Mouse (Mus musculus) hindbrain, embryonic 15.5 days (tissue): ENCODE measurements around the gene Zbtb6. TPM values are rescaled to one million over a fixed set of nuclear protein-coding genes. Genes with fewer than 3 reads are reported as not detected.

Experiments used
- ATAC-seq: fragments of 200-750 bp; cut with Nextera tagmentation; 2 replicates; pipeline ENCODE4 v1.8.0; 2017; ENCODE audit warnings: low read depth, moderate number of reproducible peaks, moderate TSS enrichment; ENCODE audit not compliant: low FRiP score
- H3K27ac ChIP-seq: fragments of 300-500 bp; sonication (generic); replicated peaks from 2 replicates; pipeline ENCODE4 v1.5.1; 2015; ENCODE audit warnings: mild to moderate bottlenecking, inconsistent platforms
- H3K27me3 ChIP-seq: fragments of 300-500 bp; sonication (generic); 2 replicates; pipeline ENCODE4 v1.6.1; 2015; ENCODE audit warnings: control low read depth, inconsistent platforms
- H3K36me3 ChIP-seq: fragments of 300-500 bp; sonication (generic); 2 replicates; pipeline ENCODE4 v1.6.1; 2015; ENCODE audit warnings: control low read depth, inconsistent platforms
- H3K4me1 ChIP-seq: fragments of 300-500 bp; sonication (generic); replicated peaks from 2 replicates; pipeline ENCODE4 v1.6.1; 2015; ENCODE audit warnings: control low read depth, inconsistent platforms
- H3K4me2 ChIP-seq: fragments of 300-500 bp; sonication (generic); 2 replicates; pipeline ENCODE4 v1.6.1; 2015; ENCODE audit warnings: moderate library complexity, mild to moderate bottlenecking, inconsistent platforms
- H3K4me3 ChIP-seq: fragments of 300-500 bp; sonication (generic); 2 replicates; pipeline ENCODE4 v1.5.1; 2015; ENCODE audit warnings: mild to moderate bottlenecking, inconsistent platforms
- H3K9ac ChIP-seq: fragments of 300-500 bp; sonication (generic); 2 replicates; pipeline ENCODE4 v1.6.1; 2015; ENCODE audit warnings: inconsistent platforms
- H3K9me3 ChIP-seq: fragments of 300-500 bp; sonication (generic); 2 replicates; pipeline ENCODE4 v1.6.1; 2016; ENCODE audit warnings: control low read depth, inconsistent platforms
- WGBS: fragments of 180-500 bp; shearing (Covaris S2); methylation state at CpG from one replicate; pipeline ENCODE4 v1.1.7; 2015; 5-methylcytosine and 5-hydroxymethylcytosine counted together
- polyA plus RNA-seq: library from polyadenylated mRNA; unstranded; fragments of >200 nt; fragmentation: Nextera tagmentation; extraction: Ambion mirVana; gene quantifications from 2 replicates; pipeline ENCODE4 v1.2.1, GENCODE M21; 2015

Gene Zbtb6
- polyA plus RNA-seq, result 13.5 and 14.6 TPM in 2 replicates

GRCm38 (mm10) chr2:37442611-37443591 is at the start of gene Zbtb6, which contains the start of the genes Zbtb26 and Rabgap1:
TSS of gene Zbtb6 (minus strand) at chr2:37443171.
TSS of gene Zbtb26 (minus strand) at chr2:37443135.
TSS of gene Rabgap1 (plus strand) at chr2:37443279.
- ATAC-seq, result peak; percentile 99
- WGBS, result under 1% methylated on average over 47 of the region's 51 CpGs

GRCm38 (mm10) chr2:37488956-37489355 is 46.0 kb upstream of the Zbtb6 start:
- Histone ChIP-seq H3K4me3 (no peak overlapping the region), H3K4me1 (no peaks in the 10 kb centered on the region), H3K27ac (no peak overlapping the region), H3K9me3 (no peaks in the 10 kb centered on the region), H3K36me3 (peaks cover 62% of the 10 kb centered on the region), H3K9ac (no peak overlapping the region), H3K27me3 (no peaks in the 10 kb centered on the region), H3K4me2 (no peak overlapping the region)
- ATAC-seq, result no peak
- WGBS, result 95% methylated on average over 2 of the region's 2 CpGs

More at GRCm38 (mm10) chr2:37442611-37443591, at the start of gene Zbtb6, which contains the start of the genes Zbtb26 and Rabgap1:
- H3K4me2 ChIP-seq, result peak within 1 kb of the TSS; percentile 85
- H3K27ac ChIP-seq, result peak within 1 kb of the TSS; percentile 91
- no peaks in the 10 kb centered on the region for H3K9me3 ChIP-seq
- H3K9ac ChIP-seq, result peak within 1 kb of the TSS; percentile 81
- peaks cover 36% of the 10 kb centered on the region for H3K4me1 ChIP-seq
- no peaks in the 10 kb centered on the region for H3K27me3 ChIP-seq
- no peaks in the 10 kb centered on the region for H3K36me3 ChIP-seq
- peak within 1 kb of the TSS; percentile 92 for H3K4me3 ChIP-seq

- no peaks in the 10 kb centered on the region for H3K9me3 ChIP-seq
- no peak overlapping the region for H3K27ac ChIP-seq
- no peak overlapping the region for H3K9ac ChIP-seq
- ATAC-seq, result no peak
- H3K4me1 ChIP-seq, result no peaks in the 10 kb centered on the region
- H3K4me3 ChIP-seq, result no peak overlapping the region
- no peak overlapping the region for H3K4me2 ChIP-seq
- no peaks in the 10 kb centered on the region for H3K27me3 ChIP-seq
- H3K36me3 ChIP-seq, result peaks cover 57% of the 10 kb centered on the region
Measured at GRCm38 (mm10) chr2:37486408-37486807, 43.4 kb upstream of the Zbtb6 start.

- ATAC-seq, result no peak
- Histone ChIP-seq H3K4me3 (no peak overlapping the region), H3K27ac (no peak overlapping the region), H3K4me1 (no peaks in the 10 kb centered on the region), H3K36me3 (peaks cover 51% of the 10 kb centered on the region), H3K9me3 (no peaks in the 10 kb centered on the region), H3K27me3 (no peaks in the 10 kb centered on the region), H3K9ac (no peak overlapping the region), H3K4me2 (no peak overlapping the region)
- WGBS, result 79% methylated on average over 1 of the region's 1 CpGs
Measured at GRCm38 (mm10) chr2:37485370-37485769, 42.4 kb upstream of the Zbtb6 start.

GRCm38 (mm10) chr2:37484165-37484564 is 41.2 kb upstream of the Zbtb6 start:
- no peak for ATAC-seq
- WGBS, result 90% methylated on average over 2 of the region's 2 CpGs
- Histone ChIP-seq H3K9me3 (no peaks in the 10 kb centered on the region), H3K9ac (no peak overlapping the region), H3K27ac (no peak overlapping the region), H3K4me2 (no peak overlapping the region), H3K4me3 (no peak overlapping the region), H3K4me1 (no peaks in the 10 kb centered on the region), H3K27me3 (no peaks in the 10 kb centered on the region), H3K36me3 (peaks cover 47% of the 10 kb centered on the region)

- Histone ChIP-seq H3K27ac (no peak overlapping the region), H3K4me2 (no peak overlapping the region), H3K9me3 (no peaks in the 10 kb centered on the region), H3K4me1 (no peaks in the 10 kb centered on the region), H3K36me3 (peaks cover 58% of the 10 kb centered on the region), H3K9ac (no peak overlapping the region), H3K27me3 (no peaks in the 10 kb centered on the region), H3K4me3 (no peak overlapping the region)
- ATAC-seq, result no peak
- 98% methylated on average over 2 of the region's 2 CpGs for WGBS
Measured at GRCm38 (mm10) chr2:37480039-37480438, 37.1 kb upstream of the Zbtb6 start.

GRCm38 (mm10) chr2:37479559-37479958 is 36.6 kb upstream of the Zbtb6 start:
- Histone ChIP-seq H3K4me1 (no peaks in the 10 kb centered on the region), H3K4me3 (no peak overlapping the region), H3K9me3 (no peaks in the 10 kb centered on the region), H3K4me2 (no peak overlapping the region), H3K36me3 (peaks cover 58% of the 10 kb centered on the region), H3K27me3 (no peaks in the 10 kb centered on the region), H3K9ac (no peak overlapping the region), H3K27ac (no peak overlapping the region)
- ATAC-seq, result no peak

- no peak overlapping the region for H3K27ac ChIP-seq
- peaks cover 7% of the 10 kb centered on the region; the same call in 1 of the 2 replicates for H3K36me3 ChIP-seq
- H3K9ac ChIP-seq, result no peak overlapping the region
- no peak overlapping the region for H3K4me2 ChIP-seq
- ATAC-seq, result no peak
- H3K9me3 ChIP-seq, result no peaks in the 10 kb centered on the region
- H3K27me3 ChIP-seq, result no peaks in the 10 kb centered on the region
- WGBS, result 98% methylated on average over 4 of the region's 4 CpGs
- H3K4me1 ChIP-seq, result no peaks in the 10 kb centered on the region
- H3K4me3 ChIP-seq, result no peak overlapping the region
Measured at GRCm38 (mm10) chr2:37466266-37466665, 23.3 kb upstream of the Zbtb6 start.

- no peaks in the 10 kb centered on the region for H3K36me3 ChIP-seq
- H3K9ac ChIP-seq, result no peak overlapping the region
- no peaks in the 10 kb centered on the region for H3K27me3 ChIP-seq
- no peak overlapping the region for H3K4me2 ChIP-seq
- H3K4me1 ChIP-seq, result no peaks in the 10 kb centered on the region
- H3K9me3 ChIP-seq, result no peaks in the 10 kb centered on the region
- 98% methylated on average over 4 of the region's 4 CpGs for WGBS
- ATAC-seq, result no peak
- no peak overlapping the region for H3K27ac ChIP-seq
- no peak overlapping the region for H3K4me3 ChIP-seq
Measured at GRCm38 (mm10) chr2:37460707-37461106, 17.7 kb upstream of the Zbtb6 start.

GRCm38 (mm10) chr2:37452376-37452760 is 9.4 kb upstream of the Zbtb6 start:
- H3K27ac ChIP-seq, result peak overlapping the region; percentile 92
- WGBS, result under 1% methylated on average over 22 of the region's 24 CpGs
- no peaks in the 10 kb centered on the region for H3K27me3 ChIP-seq
- no peaks in the 10 kb centered on the region for H3K36me3 ChIP-seq
- peak overlapping the region; percentile 90 for H3K4me3 ChIP-seq
- H3K4me1 ChIP-seq, result peaks cover 27% of the 10 kb centered on the region
- no peaks in the 10 kb centered on the region for H3K9me3 ChIP-seq
- peak overlapping the region; percentile 92 for H3K4me2 ChIP-seq
- peak overlapping the region; percentile 93 for H3K9ac ChIP-seq
- ATAC-seq, result peak; percentile 86

- peak; percentile 99 for ATAC-seq
- peak overlapping the region; percentile 92 for H3K4me2 ChIP-seq
- H3K4me1 ChIP-seq, result peaks cover 27% of the 10 kb centered on the region
- peak overlapping the region; percentile 90 for H3K4me3 ChIP-seq
- H3K27me3 ChIP-seq, result no peaks in the 10 kb centered on the region
- peak overlapping the region; percentile 92 for H3K27ac ChIP-seq
- H3K36me3 ChIP-seq, result no peaks in the 10 kb centered on the region
- H3K9me3 ChIP-seq, result no peaks in the 10 kb centered on the region
- H3K9ac ChIP-seq, result peak overlapping the region; percentile 93
- WGBS, result 8% methylated on average over 41 of the region's 44 CpGs
Measured at GRCm38 (mm10) chr2:37451667-37452375, 8.8 kb upstream of the Zbtb6 start.

GRCm38 (mm10) chr2:37431609-37432008 is 11.4 kb downstream of the Zbtb6 start:
- 19% methylated on average over 7 of the region's 7 CpGs for WGBS
- peak overlapping the region; percentile 56 for H3K9ac ChIP-seq
- ATAC-seq, result peak; percentile 50
- H3K27ac ChIP-seq, result peak overlapping the region; percentile 98
- peak overlapping the region; percentile 85 for H3K4me2 ChIP-seq
- no peaks in the 10 kb centered on the region for H3K9me3 ChIP-seq
- H3K27me3 ChIP-seq, result no peaks in the 10 kb centered on the region
- peak overlapping the region; percentile 58 for H3K4me3 ChIP-seq
- peaks cover 19% of the 10 kb centered on the region; the same call in 1 of the 2 replicates for H3K36me3 ChIP-seq
- peaks cover 21% of the 10 kb centered on the region for H3K4me1 ChIP-seq
